Mouse (Mus musculus): ENCODE results near the gene F3. TPM values are rescaled to one million over a fixed set of nuclear protein-coding genes. Genes with fewer than 3 reads are reported as not detected.

F3 gene
- polyA plus RNA-seq, 1 experiment, result not detected

GRCm38 (mm10) chr3:121716480-121716879, 6.9 kb upstream of the F3 start:
- H3K27me3 ChIP-seq (replicated peaks), result peaks cover 57% of the 10 kb centered on the region
- peaks cover 13% of the 10 kb centered on the region for H3K4me1 ChIP-seq
- no peaks in the 10 kb centered on the region for H3K36me3 ChIP-seq (replicated peaks; ENCODE audit: low read length)
- no peak for TF ChIP-seq GATA1 (IDR thresholded peaks at IDR 0.05; ENCODE audit: borderline replicate concordance, low read length)
- peaks cover 14% of the 10 kb centered on the region for H3K9me3 ChIP-seq
- no peak overlapping the region for H3K4me3 ChIP-seq (replicated peaks)

- TF ChIP-seq GATA1 (IDR thresholded peaks at IDR 0.05; ENCODE audit: borderline replicate concordance, low read length) (no peak), FLI1 (IDR thresholded peaks at IDR 0.05; ENCODE audit: low read length) (no peak)
- Histone ChIP-seq H3K9me3 (peaks cover 14% of the 10 kb centered on the region), H3K4me1 (peaks cover 28% of the 10 kb centered on the region), H3K4me3 (replicated peaks) (no peak overlapping the region), H3K36me3 (replicated peaks; ENCODE audit: low read length) (no peaks in the 10 kb centered on the region), H3K27me3 (replicated peaks) (peaks cover 65% of the 10 kb centered on the region)
These were observed 4.7 kb upstream of the F3 start for GRCm38 (mm10) chr3:121718679-121719078.

- TF ChIP-seq GATA1 (IDR thresholded peaks at IDR 0.05; ENCODE audit: borderline replicate concordance, low read length), result no peak
- TF ChIP-seq FLI1 (IDR thresholded peaks at IDR 0.05; ENCODE audit: low read length), result no peak
- Histone ChIP-seq H3K9me3 (peaks cover 14% of the 10 kb centered on the region), H3K4me1 (peaks cover 32% of the 10 kb centered on the region), H3K27me3 (replicated peaks) (peaks cover 71% of the 10 kb centered on the region), H3K4me3 (replicated peaks) (no peak overlapping the region), H3K36me3 (replicated peaks; ENCODE audit: low read length) (no peaks in the 10 kb centered on the region)
These were observed 3.6 kb upstream of the F3 start for GRCm38 (mm10) chr3:121719701-121720100.

- Histone ChIP-seq H3K4me1 (peaks cover 32% of the 10 kb centered on the region), H3K27me3 (replicated peaks) (peaks cover 73% of the 10 kb centered on the region)
- TF ChIP-seq FLI1 (IDR thresholded peaks at IDR 0.05; ENCODE audit: low read length), result no peak
- no peak for TF ChIP-seq GATA1 (IDR thresholded peaks at IDR 0.05; ENCODE audit: borderline replicate concordance, low read length)
These were observed 2.3 kb upstream of the F3 start for GRCm38 (mm10) chr3:121720801-121721690.

GRCm38 (mm10) chr3:121721691-121722070, 1.7 kb upstream of the F3 start:
- Histone ChIP-seq H3K27me3 (replicated peaks) (peaks cover 77% of the 10 kb centered on the region), H3K9me3 (peaks cover 14% of the 10 kb centered on the region), H3K36me3 (replicated peaks; ENCODE audit: low read length) (no peaks in the 10 kb centered on the region), H3K4me3 (replicated peaks) (peak overlapping the region; percentile 82), H3K4me1 (peaks cover 32% of the 10 kb centered on the region)
- no peak for TF ChIP-seq GATA1 (IDR thresholded peaks at IDR 0.05; ENCODE audit: borderline replicate concordance, low read length)
- TF ChIP-seq FLI1 (IDR thresholded peaks at IDR 0.05; ENCODE audit: low read length), result no peak

More at GRCm38 (mm10) chr3:121720801-121721690, 2.3 kb upstream of the F3 start:
- Histone ChIP-seq H3K4me3 (replicated peaks) (peak overlapping the region; percentile 73), H3K36me3 (replicated peaks; ENCODE audit: low read length) (no peaks in the 10 kb centered on the region), H3K9me3 (peaks cover 14% of the 10 kb centered on the region)

GRCm38 (mm10) chr3:121723968-121724524, 709 bp downstream of the F3 start:
- peaks cover 32% of the 10 kb centered on the region for H3K4me1 ChIP-seq
- TF ChIP-seq GATA1 (IDR thresholded peaks at IDR 0.05; ENCODE audit: borderline replicate concordance, low read length) (no peak), FLI1 (IDR thresholded peaks at IDR 0.05; ENCODE audit: low read length) (no peak)
- H3K27me3 ChIP-seq (replicated peaks), result peaks cover 73% of the 10 kb centered on the region
- H3K36me3 ChIP-seq (replicated peaks; ENCODE audit: low read length), result no peaks in the 10 kb centered on the region
- H3K4me3 ChIP-seq (replicated peaks), result peak overlapping the region; percentile 92
- H3K9me3 ChIP-seq, result no peaks in the 10 kb centered on the region

- no peak overlapping the region for H3K4me3 ChIP-seq (replicated peaks)
- no peaks in the 10 kb centered on the region for H3K36me3 ChIP-seq (replicated peaks; ENCODE audit: low read length)
- H3K27me3 ChIP-seq (replicated peaks), result peaks cover 72% of the 10 kb centered on the region
- no peaks in the 10 kb centered on the region for H3K9me3 ChIP-seq
- TF ChIP-seq FLI1 (IDR thresholded peaks at IDR 0.05; ENCODE audit: low read length) (no peak), GATA1 (IDR thresholded peaks at IDR 0.05; ENCODE audit: borderline replicate concordance, low read length) (no peak)
- H3K4me1 ChIP-seq, result peaks cover 32% of the 10 kb centered on the region
These were observed 1.2 kb downstream of the F3 start for GRCm38 (mm10) chr3:121724553-121724952.

GRCm38 (mm10) chr3:121725651-121726050, 2.3 kb downstream of the F3 start:
- Histone ChIP-seq H3K4me3 (replicated peaks) (no peak overlapping the region), H3K27me3 (replicated peaks) (peaks cover 73% of the 10 kb centered on the region), H3K36me3 (replicated peaks; ENCODE audit: low read length) (no peaks in the 10 kb centered on the region), H3K9me3 (no peaks in the 10 kb centered on the region), H3K4me1 (peaks cover 42% of the 10 kb centered on the region)
- no peak for TF ChIP-seq FLI1 (IDR thresholded peaks at IDR 0.05; ENCODE audit: low read length)
- no peak for TF ChIP-seq GATA1 (IDR thresholded peaks at IDR 0.05; ENCODE audit: borderline replicate concordance, low read length)

- H3K9me3 ChIP-seq, result no peaks in the 10 kb centered on the region
- H3K4me1 ChIP-seq, result peaks cover 10% of the 10 kb centered on the region
These were observed 6.3 kb downstream of the F3 start for GRCm38 (mm10) chr3:121729678-121730077.

GRCm38 (mm10) chr3:121735542-121735941, 12.2 kb downstream of the F3 start:
- no peak for TF ChIP-seq GATA1 (IDR thresholded peaks at IDR 0.05; ENCODE audit: borderline replicate concordance, low read length)
- no peak for TF ChIP-seq FLI1 (IDR thresholded peaks at IDR 0.05; ENCODE audit: low read length)
- no peaks in the 10 kb centered on the region for H3K36me3 ChIP-seq (replicated peaks; ENCODE audit: low read length)
- H3K27me3 ChIP-seq (replicated peaks), result peaks cover 46% of the 10 kb centered on the region

More at GRCm38 (mm10) chr3:121729678-121730077, 6.3 kb downstream of the F3 start:
- Histone ChIP-seq H3K4me3 (replicated peaks) (no peak overlapping the region), H3K36me3 (replicated peaks; ENCODE audit: low read length) (no peaks in the 10 kb centered on the region), H3K27me3 (replicated peaks) (peaks cover 57% of the 10 kb centered on the region)
- no peak for TF ChIP-seq GATA1 (IDR thresholded peaks at IDR 0.05; ENCODE audit: borderline replicate concordance, low read length)
- no peak for TF ChIP-seq FLI1 (IDR thresholded peaks at IDR 0.05; ENCODE audit: low read length)

More at GRCm38 (mm10) chr3:121735542-121735941, 12.2 kb downstream of the F3 start:
- Histone ChIP-seq H3K4me3 (replicated peaks) (no peak overlapping the region), H3K4me1 (peaks cover 27% of the 10 kb centered on the region), H3K9me3 (peaks cover 4% of the 10 kb centered on the region; the same call in 1 of the 2 replicates)
